Mouse (Mus musculus) lung, postnatal 14 days (tissue): ENCODE measurements at regions not wholly inside any gene's neighbourhood (a gene's known extent, or its start where the extent isn't known, plus 50 kb on each side); places are given as distances from the start of the nearest gene placed in this dataset.

Experiments
- DNase-seq: peaks from one replicate; pipeline ENCODE4 v3.0.0; 2021

DNA sequence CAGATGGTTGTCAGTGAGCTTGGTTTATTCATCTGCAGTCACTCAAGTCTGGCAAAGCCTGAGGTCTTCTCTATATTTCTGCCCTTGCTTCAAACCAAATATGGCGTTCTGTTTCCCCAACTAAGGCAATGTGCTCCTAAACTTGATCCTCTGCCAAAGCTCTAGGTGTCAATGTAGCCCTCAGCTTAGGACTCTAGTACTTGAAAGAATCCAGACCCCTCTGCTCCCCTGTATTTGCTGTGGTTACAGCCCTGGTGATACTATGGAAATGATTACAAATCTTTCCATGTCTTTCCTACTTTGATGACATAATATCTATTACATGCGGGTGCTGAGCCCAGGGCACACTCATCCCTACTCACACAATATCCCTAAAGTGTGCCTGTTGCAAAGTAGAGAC, 672.9 kb upstream of the Tbl1xr1 start:
- no peak for DNase-seq

DNA sequence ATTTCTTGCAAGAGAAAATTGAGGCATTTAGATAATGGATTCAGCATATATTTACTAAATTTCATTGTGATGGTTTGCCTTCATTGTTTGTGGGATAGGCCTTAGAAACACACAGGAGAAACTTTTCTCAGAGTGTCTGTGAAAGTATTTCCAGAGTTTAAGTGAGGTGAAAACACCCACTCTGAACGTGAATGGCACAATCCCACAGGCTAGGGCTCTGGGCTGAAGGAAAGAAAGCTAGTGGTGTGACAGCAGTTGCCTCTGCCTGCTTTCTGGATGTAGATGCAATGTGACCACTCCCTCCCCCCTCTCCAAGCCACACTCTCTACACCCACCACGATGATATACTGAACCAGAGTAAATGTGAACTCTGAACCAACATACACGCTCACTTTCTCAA, 672.4 kb upstream of the Tbl1xr1 start:
- DNase-seq: no peak

DNA sequence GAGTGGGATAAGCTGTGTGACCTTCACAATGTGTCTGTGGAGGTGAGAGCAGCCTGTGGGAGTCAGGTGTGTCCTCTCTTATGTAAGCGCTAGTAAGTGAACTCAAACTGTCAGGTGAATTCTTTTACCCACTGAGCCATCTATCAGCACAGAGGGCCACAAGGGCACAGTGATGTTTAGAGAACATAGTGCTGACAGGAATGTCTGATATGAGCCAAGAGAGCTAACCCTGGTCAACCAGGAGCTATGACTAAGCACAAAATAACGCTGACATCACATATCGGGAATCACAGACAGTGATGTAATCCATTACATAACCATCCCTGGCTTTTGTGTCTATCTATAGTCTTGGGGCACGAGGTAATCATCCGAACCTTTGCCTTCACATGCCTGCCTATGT, 669.4 kb upstream of the Tbl1xr1 start:
- no peak for DNase-seq

DNA sequence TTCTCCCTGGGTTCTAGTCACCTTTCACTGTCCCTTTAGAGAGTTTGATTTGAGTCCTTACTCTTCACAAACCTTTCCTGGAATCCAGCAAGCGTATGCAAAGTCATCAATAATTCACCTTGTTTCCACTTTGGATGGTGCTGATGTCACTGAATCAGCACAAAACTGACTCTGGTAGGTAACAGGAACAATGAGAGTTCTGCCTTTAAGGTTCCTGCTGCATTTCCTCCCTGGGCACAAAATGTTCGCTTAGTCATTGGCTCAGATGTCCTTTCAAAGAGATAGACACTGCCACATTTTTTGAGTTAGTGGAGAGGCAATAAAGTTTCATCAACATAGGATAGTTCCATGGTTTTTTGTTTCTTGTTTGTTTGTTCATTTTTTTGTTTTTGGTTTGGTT, 664.4 kb upstream of the Tbl1xr1 start:
- DNase-seq: no peak

DNA sequence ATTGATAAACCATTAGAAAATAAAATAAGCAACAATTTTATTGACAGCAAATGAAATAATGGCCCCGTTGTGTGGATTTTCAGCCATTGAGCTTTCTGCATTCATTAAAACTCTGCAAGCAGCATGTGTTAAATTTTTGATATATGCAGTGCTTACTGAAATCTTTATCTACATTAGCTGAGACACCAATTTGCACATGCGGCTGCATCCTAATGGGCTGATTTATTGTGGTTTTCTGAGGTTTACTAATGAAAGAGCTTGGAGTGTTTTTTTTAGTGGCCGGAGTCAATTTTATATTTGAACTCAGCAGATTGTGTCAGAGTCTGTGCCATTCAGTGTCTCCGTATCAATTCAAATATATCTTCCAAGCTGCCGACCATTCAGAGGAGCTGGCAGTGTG, 653.3 kb upstream of the Tbl1xr1 start:
- DNase-seq: no peak

DNA sequence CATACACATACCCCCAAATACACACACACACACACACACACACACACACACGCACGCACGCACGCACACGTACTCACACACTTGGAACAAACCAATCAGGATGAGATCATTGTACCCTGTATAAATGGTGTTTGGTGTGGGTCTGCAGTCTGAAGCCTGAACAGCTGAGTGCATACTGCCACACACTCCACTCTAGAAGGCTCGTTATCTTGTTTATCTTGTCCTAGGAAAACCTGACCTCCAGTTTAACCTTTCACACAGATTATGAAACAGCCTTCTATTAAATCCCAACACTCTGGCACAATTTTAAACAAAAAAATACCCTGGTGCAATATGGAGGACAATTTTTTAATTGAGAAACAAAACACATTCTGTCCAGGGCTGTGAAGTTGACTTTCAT, 649.9 kb upstream of the Tbl1xr1 start:
- no peak for DNase-seq

DNA sequence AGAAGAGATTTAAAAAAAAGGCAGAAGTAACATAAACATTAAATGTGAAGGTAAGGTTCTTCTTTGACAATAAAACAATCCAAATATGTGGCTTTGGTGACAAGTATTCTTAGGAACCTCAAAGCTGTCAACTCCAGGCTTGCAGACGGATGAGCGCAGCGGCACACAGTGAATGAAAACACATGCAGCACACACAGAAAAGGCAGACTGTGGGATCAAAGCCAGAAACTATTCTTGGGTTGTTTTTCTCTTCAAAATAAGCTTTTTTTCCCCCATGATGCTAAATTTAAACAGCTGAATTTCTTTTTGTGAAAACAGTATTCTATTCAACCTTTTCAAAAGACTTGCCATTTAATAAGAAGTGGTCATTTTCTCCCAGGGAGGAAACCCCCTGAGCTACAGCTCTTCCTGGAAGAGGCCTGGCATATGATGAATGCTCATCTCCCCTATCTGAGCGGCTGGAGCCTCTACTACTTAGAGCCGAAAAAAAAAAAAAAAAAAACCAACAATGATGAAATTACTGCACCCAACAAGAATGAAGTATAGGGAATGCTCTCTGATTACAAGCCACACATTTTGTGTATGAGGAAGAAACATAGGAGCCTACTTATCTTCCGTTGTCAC, 648.9 kb upstream of the Tbl1xr1 start:
- DNase-seq: no peak

DNA sequence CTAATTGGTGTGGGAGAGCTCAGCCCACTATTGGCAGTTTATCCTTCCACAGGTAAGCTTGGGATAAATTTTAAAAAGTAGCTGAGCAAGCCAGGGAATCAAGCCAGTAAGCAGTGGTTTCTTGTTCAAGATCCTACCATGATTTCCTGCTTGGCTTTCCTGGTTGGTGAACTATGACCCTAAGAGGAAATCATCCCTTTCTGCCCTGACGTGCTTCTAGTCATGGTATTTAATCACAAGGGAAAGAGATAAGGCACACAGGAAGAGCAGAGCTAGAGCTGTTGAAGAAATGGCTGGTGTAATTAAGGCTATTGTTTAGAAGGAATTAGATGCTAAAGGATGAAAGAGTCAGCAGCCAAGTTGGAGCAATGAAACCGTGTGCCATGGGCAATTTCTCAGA, 648.3 kb upstream of the Tbl1xr1 start:
- DNase-seq: no peak

DNA sequence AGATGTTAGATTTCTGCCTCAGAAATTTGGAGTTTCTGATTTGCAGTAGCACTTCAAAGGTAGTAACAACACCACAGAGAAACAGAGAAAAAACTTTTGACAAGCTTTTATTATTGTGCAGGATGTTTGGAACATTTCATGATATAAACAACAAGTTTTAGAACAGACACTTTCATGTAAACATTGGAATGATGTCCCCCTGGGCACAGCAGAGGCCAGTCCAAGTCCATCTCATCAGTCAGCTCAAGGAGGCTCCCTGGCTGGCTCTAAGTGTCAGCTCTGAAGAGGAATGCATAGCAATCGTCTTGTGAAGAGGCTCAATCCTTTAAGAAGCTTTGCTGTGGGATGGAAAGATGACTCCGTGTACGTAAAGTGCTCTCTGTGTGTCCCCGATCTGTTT, 612.2 kb upstream of the Tbl1xr1 start:
- DNase-seq: no peak

DNA sequence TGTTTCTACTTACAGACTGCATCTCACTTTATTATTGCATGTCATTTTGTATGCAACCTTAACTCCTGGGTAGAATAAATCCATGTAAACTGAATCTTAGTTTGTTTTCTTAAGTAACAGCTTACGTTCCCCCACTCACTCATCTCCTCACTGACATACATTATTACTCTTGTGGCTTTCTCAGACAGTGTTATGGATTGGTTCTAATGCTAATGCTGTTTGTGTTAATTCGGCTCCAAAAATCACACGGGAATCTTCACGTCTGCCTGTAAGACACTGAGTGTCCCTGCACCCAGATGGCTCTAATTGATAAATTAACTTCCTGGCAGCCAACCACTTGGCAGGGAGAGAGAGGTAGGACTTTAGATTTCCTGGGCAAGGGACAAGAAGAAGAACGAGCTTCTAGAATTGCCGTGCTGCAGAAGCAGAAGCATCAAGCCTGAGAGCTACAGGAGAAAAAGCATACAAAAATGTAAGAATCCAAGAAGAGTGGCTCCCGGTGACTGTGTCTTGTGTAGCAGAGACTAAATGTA, 610.3 kb upstream of the Tbl1xr1 start:
- DNase-seq: peak; percentile 13

DNA sequence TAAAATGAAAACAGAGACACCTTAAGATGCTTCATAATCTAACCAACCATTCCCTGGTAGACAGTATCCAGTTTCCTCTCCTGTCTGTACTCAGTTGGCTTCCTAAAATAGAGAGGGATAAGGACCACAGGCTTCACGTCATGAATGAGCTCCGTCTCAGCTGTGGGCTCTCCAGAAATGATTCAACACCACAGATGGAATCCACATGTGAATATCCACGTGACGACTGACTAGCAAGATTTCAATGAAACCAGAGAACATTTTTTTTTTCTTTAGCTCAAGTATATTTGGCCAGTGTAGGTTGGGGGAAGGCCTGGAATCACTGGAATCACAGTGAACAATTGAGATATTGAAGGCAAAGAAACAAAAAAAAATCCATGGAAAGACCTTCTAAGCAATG, 599.1 kb upstream of the Tbl1xr1 start:
- no peak for DNase-seq

DNA sequence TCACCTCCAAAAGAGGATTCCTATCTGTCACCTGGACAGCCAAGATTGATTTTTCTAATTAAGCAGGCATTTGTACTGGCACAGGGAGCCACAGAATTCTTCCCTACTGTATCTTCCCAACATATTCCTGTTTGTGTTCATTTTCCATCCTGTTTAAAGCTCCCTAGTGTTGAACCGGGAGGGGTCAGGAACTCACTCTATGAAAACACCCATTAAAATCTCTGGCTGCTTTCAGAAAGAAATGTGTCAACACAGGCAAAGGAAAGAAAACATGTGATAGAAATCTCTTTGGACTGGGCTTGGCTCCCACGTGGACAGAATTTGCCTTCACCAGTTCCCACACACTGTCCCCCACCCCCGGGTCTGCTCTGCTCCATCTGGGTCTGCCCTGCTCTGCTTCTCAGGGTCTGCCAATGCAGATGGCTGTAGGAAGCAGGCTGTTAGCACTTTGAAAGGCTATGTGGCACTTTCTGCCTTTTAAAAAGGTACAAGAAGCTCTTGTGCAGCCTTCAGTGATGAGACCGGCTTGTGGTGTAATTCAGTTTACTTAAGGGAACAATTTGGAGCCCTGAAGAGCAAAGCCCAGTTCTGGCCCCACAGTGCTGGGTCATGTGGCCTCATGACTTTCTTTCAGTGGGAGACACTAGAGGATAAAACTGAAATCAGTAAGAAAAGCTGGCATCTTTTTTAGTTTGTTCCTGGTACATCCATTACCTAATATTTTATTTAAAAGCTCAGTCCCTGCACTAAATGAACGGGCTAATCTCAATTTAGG, 597.2 kb upstream of the Tbl1xr1 start:
- DNase-seq: peak; percentile 52

DNA sequence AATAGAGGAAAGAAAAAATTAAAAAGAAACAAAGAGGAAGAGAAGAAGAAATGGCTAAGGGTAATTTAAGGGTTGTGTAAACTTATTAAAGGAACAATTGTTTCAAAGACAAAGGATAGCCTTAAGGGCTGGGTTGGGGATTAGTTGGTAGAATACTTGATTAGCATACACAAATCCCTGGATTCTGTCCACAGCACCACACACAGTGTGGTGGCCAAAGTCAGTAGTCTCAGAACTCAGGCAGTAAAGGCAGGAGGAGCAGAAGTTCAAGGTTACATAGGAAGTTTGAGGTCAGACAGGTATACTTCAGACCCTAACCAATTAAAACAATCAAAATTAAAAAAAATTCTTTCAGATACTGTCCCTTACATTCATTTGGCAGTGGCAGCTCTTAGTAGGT, 596.6 kb upstream of the Tbl1xr1 start:
- DNase-seq: no peak

DNA sequence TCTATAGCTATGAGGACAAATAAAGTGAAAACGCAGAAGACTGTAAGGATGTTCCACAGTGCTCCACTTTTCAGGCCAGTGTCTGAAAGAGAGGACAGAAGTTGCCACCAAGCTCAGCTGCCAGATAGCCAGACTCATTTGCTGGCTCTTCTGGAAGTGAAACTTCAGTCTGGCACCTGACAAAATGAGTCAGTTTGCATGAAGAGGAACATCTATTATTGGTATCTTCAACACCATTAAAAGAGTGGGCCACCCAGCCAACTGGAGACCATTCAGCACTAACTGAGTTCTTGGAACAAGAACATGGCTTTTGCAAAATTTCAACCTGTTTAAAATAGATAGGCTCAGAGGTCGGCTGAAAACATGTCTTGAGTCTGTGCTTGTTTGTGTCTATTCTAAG, 592.4 kb upstream of the Tbl1xr1 start:
- DNase-seq: no peak

DNA sequence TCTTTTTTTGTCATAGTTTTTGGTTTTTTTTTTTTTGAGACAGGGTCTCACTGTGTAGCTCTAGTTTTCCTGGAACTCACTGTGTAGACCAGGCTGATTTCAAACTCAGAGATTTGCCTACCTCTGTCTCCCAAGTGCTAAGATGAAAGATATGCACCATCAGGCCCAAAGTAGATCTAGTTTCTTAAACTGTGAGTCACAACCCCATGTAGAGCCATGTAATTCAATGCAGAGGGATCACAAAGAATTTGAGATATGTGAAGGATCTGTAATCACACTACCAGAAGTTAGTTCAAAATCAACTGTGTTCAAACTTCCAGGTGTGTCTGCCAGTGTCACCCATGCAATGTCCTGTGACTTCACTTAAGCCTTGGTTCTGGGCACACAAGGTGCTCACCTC, 591.0 kb upstream of the Tbl1xr1 start:
- no peak for DNase-seq

DNA sequence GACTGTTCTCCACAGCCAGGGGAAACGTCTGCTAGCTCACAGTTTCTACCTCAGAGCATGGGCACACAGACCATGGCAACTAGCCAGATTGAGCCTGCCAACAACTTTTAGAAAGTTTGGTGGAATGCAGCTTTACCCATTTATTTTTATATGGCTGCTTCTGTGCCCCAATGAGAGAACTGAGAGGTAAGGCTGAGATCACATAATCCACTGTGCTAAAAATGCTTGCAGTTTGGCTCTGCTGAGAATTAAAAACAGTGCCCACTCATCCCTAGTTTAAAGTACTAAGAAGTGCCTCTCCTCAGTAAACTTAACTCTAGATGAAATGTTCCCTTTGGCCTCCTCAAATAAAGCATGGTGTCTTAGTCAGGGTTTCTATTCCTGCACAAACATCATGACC, 586.9 kb upstream of the Tbl1xr1 start:
- DNase-seq: no peak

DNA sequence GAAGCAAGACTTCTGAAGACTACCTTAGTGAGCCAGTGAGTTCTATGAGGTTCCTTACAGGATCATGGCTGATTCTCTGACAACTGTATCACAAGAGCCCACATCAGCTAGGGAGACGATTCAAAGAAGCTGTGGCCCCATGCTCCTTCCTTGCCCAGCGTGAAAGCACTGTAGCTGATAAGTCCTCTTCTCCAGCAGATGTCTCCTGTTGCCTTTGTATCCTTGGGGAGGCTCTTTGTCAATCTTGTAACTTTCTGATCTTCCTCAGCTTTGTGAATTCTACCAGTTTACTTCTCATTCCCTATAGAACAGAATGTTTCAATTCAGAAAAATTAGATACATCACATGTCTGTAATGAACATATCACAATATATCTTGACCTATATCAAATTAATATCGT, 584.0 kb upstream of the Tbl1xr1 start:
- no peak for DNase-seq

DNA sequence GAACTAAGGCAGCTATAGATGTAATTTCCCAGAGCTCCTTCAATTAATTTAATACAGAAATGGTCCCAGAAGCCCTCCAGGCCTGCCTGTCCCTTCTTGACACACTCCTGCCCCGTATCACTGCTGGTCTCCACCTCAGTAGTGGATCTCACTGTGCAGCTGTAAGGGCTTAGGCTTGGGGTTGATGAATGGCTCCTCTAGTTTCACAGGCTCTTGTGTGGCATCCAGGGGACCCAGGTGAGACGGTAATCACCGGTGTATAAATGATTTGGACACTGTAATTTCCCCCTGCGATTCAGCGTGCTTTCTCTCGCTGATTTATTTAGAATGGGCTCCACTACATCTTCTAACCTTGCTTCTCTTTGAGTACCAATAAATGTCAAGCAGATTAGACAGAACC, 583.1 kb upstream of the Tbl1xr1 start:
- no peak for DNase-seq

DNA sequence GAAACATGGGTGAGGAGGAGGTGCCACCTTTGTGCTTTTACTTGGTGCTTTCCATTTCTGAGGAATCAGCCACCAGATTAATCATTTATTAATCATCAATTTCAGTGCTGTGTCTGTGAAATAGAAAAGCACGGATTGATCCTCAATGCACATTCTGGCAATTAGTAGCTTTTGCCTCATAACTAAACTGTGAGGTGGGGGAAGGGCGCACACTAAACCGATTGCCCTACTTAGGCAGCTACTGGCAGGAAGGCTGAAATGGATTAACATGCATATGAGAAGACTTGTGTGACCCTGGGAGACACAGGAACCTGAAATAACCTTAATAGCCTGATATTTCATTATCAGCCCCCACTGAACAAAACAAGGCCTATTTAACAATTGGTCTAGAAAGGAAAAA, 581.5 kb upstream of the Tbl1xr1 start:
- DNase-seq: no peak

DNA sequence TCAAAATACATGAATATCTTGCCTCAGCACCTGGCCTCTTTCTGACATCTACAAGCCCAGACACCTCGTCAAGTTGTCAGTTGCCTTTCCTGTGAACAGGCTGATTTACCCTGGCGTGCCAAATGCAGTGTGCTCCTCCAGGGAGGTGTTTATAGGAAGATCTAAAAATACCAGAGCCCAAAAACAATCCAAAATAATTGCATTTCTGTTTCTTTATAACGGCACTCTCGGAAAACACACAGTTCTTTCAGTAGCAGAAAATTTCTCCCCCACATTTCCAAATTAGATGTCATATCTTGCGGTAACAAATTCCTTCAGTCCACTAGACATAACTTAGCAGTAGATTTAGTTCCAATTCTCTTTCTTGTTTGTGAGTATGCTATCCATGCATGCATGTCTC, 580.8 kb upstream of the Tbl1xr1 start:
- DNase-seq: no peak

DNA sequence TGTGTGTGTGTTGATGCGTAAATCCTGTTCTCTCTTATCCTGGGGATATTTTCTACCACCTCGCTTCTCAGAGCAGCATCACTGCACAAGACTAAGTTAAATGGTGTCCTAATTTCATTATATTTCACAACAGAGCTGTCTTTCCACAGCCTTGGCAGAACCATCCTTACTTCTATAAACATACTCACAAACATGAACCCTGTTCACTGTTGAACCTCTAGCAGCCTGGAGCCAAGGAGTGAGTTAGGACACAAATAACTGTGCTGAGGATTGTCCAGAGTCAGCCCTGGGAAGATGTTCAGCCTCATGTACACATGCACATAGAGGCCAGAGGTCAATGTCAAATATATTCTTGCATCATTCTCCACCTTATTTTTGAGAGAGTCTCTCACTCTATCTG, 580.3 kb upstream of the Tbl1xr1 start:
- DNase-seq: no peak

DNA sequence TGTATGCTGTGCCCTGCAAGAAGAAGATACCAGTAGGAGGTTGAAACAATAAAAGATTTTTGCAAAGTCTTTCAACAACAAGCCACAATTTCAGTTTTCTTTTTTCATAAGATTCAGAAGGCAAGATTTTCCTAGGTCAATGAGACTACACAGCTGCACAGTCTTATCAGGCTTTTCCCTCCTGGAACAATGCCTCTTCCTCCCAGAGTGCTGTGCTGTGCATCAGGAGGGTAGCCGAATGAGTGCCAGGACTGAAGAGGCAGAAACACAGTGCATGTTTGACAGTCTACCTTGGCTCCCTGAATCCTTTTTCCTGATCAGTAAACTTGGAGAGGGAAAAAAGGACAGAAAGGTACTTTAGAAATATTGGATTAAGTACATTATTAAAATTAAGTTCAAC, 579.4 kb upstream of the Tbl1xr1 start:
- peak; percentile 20 for DNase-seq

DNA sequence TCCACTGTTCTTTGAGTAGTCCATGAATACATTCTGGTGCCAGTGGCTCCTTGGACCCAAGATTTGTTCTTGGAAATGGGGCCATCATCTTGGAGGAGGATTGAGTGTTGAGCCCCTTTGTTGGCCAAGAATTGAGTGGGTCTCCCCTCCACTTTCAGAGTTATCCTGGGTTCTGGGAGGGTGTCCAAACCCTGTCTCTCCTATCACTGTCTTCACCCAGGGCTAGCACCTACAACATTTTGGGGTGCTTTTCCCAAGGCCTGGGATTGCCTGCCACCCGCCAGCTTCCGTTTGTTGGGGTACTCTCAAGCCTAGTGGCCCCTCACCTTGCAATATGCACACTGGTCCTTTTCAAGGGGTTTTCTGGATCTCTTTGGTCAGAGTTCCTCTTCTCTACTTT, 568.8 kb upstream of the Tbl1xr1 start:
- DNase-seq: no peak

DNA sequence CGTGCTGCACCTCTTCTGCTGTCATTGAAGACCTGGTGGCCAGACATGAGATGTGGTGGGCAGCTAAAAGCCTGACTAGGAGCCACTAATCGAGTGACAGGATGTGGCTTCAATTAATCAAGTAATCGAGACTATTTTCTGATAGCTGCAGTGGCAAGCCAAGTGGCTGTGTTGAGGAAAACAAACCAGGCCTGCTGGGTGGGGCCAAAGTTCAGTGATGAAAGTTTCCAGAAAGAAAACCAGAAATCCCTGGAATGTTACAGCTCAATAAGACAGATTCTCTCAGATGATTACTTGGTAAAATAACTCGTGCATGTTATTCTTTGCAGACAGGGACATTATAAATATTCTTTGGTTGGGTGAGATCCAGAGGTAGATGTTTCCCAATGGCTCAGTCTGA, 564.4 kb upstream of the Tbl1xr1 start:
- no peak for DNase-seq

DNA sequence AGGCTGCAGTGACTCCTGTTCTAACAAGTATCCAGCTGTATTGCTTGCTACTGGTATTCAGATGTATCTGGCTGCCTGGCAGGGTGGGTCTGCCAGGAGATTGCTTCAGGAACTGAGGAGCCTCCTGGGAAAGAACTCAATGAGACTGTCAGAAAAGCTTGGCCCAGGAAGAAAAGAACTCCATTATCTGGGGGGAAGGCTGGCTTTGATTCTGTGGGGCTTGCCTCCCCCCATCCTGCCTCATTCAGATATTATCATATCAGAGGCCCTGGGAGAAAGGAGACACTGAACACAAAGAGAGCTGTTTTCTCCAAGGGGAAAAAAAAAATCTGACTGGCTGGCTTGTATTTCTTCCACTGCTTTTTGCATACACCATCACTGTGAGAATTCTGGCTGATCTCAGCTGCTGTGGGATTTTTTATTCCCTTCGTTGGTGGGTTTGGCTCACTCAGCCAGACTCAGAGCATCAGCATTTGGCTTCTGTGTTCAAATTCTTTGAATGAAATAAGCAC, 552.0 kb upstream of the Tbl1xr1 start:
- DNase-seq: no peak
